In the genomic region with DNA sequence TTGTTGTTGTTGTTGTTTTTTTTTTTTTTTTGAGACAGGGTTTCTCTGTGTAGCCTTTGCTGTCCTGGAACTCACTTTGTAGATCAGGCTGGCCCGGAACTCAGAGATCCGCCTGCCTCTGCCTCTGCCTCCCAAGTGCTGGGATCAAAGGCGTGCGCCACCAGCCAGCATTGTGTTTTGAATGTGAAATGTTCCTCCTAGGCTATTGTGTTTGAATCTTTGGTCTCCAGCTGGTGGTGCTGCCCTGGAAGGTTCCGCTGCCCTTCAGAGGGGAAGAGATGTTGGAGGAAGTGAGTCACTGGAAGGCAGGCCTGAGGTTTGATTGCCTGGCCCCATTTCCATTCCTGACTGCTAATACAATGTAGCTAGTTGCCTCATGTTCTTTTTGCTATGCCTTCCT, we compare ENCODE assay signal across 12 mouse cellular contexts.
"Had no signal": no experiment of that assay in that cellular context is flagged by ENCODE, and none has a peak within 500 bp of the region (broad histone marks: within the 10 kb centered on the region; RNA-seq: fewer than 3 reads in every experiment).

No protein-coding gene starts in this region.

- H3K27ac ChIP-seq: kidney, postnatal 0 days; liver, embryonic 14.5 days; midbrain, embryonic 13.5 days; stomach, embryonic 15.5 days had no signal

- H3K27me3 ChIP-seq: midbrain, embryonic 13.5 days; stomach, embryonic 15.5 days had no signal

- H3K4me1 ChIP-seq: midbrain, embryonic 13.5 days; stomach, embryonic 15.5 days had no signal

- H3K36me3 ChIP-seq: midbrain, embryonic 13.5 days; stomach, embryonic 15.5 days had no signal

- H3K4me3 ChIP-seq: midbrain, embryonic 13.5 days; stomach, embryonic 15.5 days had no signal

- H3K4me2 ChIP-seq: midbrain, embryonic 13.5 days; stomach, embryonic 15.5 days had no signal

- DNase-seq: kidney, postnatal 36 days; layer of hippocampus, adult 9-11 months; layer of hippocampus, postnatal 36 days; lung, adult 18-20 months; lung, postnatal 36 days; right cerebral cortex, postnatal 14 days; thymus, postnatal 4 days had no signal

- ATAC-seq: lung, postnatal 0 days; midbrain, embryonic 13.5 days had no signal

- H3K9ac ChIP-seq: liver, embryonic 14.5 days; midbrain, embryonic 13.5 days; stomach, embryonic 15.5 days had no signal

- H3K9me3 ChIP-seq: midbrain, embryonic 13.5 days; stomach, embryonic 15.5 days had no signal
